ENCODE assay signal across 9 mouse cellular contexts in the genomic region with DNA sequence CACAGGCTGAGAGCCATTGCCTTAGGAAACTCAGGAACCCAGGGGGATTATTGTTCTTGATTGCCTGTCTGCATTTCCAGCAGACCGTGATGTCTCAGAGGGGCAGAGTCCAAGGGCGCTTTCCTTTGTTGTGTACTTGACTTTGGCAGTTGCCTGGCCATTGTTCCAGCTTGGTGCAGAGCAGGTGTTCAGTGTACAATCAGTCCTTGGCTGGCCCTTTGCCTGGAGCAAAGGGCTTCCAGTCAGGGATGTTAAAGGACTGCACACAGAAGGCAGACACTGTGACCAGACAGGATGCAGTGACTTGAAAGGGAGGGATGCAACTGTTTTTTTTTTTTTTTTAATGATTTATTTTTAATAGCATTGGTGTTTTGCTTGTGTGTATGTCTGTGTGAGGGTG. TPM values are rescaled to one million over a fixed set of nuclear protein-coding genes. Genes with fewer than 3 reads are reported as not detected.
DNase-seq lines count a peak whose midpoint lies in the region.
"Had no signal": no experiment of that assay in that cellular context is flagged by ENCODE, and none has a peak within 500 bp of the region (broad histone marks: within the 10 kb centered on the region; RNA-seq: fewer than 3 reads in every experiment).

No protein-coding gene starts in this region.

- peak; percentile 59 to 79 for DNase-seq in adrenal gland, adult (ENCODE audit: inconsistent age in 2 of 2, low spot score in 1 of 2)
- DNase-seq in adrenal gland, postnatal 10 days: no peak
- peak; percentile 44 for DNase-seq in ovary, postnatal 36 days (ENCODE audit: low spot score)
- no peak for DNase-seq in ovary, postnatal 10 days (ENCODE audit: low spot score)
- peak; percentile 68 to 77 for DNase-seq in kidney, adult 8-10 months
- DNase-seq in skeletal muscle tissue, adult 2 months (ENCODE audit: low read depth, low spot score): peak; percentile 68
- no peak for DNase-seq in layer of hippocampus, adult 11-12 months (ENCODE audit: low spot score)
- no peak for DNase-seq in T-cell, adult 2 months (ENCODE audit: low spot score)
- DNase-seq: embryo, embryonic 11 days had no signal

RNA-seq across cellular contexts. Expression of a gene that starts 20.9 kb away (rescaled TPM):
- total RNA-seq in adrenal gland, postnatal 10 days (2021): 100 to 1,000 TPM in 1 of 2 experiments, 10 to 100 TPM in 1; 46.2 to 129 TPM

RNA-seq across cellular contexts. Expression of a gene that starts 30.1 kb away (rescaled TPM):
- total RNA-seq in adrenal gland, postnatal 10 days (2021): 10 to 100 TPM; 26.6 to 30.7 TPM

RNA-seq across cellular contexts. Expression of a gene that starts 30.4 kb away (rescaled TPM):
- 10 to 100 TPM; 60.3 to 68.4 TPM for total RNA-seq in adrenal gland, postnatal 10 days (2021)

Comparison
In these comparisons a context has a peak if more than half of its experiments do, and no peak if none do; other contexts are left out.
1. DNase-seq: peak in adrenal gland, adult (2 of 2), ovary, postnatal 36 days (single experiment), kidney, adult 8-10 months (2 of 2) and skeletal muscle tissue, adult 2 months (single experiment); none in adrenal gland, postnatal 10 days (single experiment), ovary, postnatal 10 days (single experiment), layer of hippocampus, adult 11-12 months (single experiment) and T-cell, adult 2 months (single experiment).